In the genomic region with DNA sequence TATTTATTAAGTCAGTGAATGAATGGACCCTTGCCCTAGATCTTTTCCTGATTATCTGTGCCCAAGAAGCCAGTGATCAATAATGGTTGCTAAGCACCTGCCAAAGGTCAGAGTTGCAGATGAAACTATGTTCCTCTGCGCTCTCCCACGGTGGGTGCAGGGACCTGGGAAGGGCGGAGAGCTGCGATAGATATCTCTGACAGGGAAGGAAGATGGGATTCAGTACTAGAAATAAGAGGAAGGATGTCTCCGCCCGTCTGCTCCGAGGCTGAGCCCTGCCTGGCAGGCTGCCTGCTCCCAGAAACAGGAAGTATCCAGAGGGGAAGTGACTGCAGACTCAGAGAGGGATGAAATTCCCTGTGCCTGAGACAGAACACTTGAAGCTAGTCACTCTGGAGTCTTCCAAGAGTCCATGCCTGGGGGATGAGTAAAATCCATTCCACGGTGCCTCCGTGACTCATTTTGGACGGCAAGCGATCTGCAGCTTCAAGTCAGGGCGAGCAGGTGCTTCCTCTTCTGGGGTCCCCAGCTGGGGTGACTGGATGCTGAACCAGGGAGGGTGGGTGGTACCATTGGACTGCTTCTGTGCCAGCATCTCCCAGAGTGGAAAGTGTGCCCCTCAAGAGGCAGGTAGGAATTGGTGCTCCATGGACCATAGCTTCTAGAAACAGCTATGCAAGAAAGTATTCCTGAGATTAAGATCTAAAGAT, we compare ENCODE assay signal across 9 mouse cellular contexts. TPM values are rescaled to one million over a fixed set of nuclear protein-coding genes. Genes with fewer than 3 reads are reported as not detected.
DNase-seq lines count a peak whose midpoint lies in the region; ATAC-seq lines count a peak whose summit lies in the region.
"Had no signal": no experiment of that assay in that cellular context is flagged by ENCODE, and none has a peak within 500 bp of the region (broad histone marks: within the 10 kb centered on the region; RNA-seq: fewer than 3 reads in every experiment).

No protein-coding gene starts in this region.

- intact Hi-C loops in heart, postnatal 10 days (cut with DNase I), result loop anchor here (5.0 kb wide), 1 partner anchor 35 kb away; a partner anchor contains a TSS

- no peak overlapping the region for H3K27ac ChIP-seq in liver, embryonic 11.5 days (ENCODE audit: low read depth, low read length)
- peak overlapping the region; percentile 51; the same call in 1 of the 2 replicates for H3K27ac ChIP-seq in stomach, embryonic 15.5 days
- H3K27ac ChIP-seq: limb, embryonic 12.5 days had no signal

- no peak for ATAC-seq in liver, embryonic 11.5 days (replicated peaks; ENCODE audit: low FRiP score)
- no peak; the same call in 1 of the 2 replicates for ATAC-seq in stomach, embryonic 15.5 days (ENCODE audit: insufficient read depth, low FRiP score, low read depth)
- ATAC-seq in CD4-positive, CD25-positive, alpha-beta regulatory T cell, adult 4 months, result no peak

- 34% methylated on average over 12 of the region's 12 CpGs for WGBS in liver, embryonic 11.5 days
- 38% methylated on average over 12 of the region's 12 CpGs for WGBS in stomach, embryonic 15.5 days

- H3K4me3 ChIP-seq in liver, embryonic 11.5 days (ENCODE audit: low read depth, low read length), result no peak overlapping the region
- 0 out of 2 replicates have a peak overlapping the region, but pooled peaks have one; percentile 5 for H3K4me3 ChIP-seq in stomach, embryonic 15.5 days (replicated peaks)
- H3K4me3 ChIP-seq: limb, embryonic 12.5 days had no signal

- peak overlapping the region; percentile 10; the same call in 1 of the 2 replicates for H3K4me2 ChIP-seq in liver, embryonic 11.5 days
- H3K4me2 ChIP-seq in stomach, embryonic 15.5 days, result no peak overlapping the region
- H3K4me2 ChIP-seq: limb, embryonic 12.5 days had no signal

- H3K36me3 ChIP-seq in liver, embryonic 11.5 days (ENCODE audit: control insufficient read depth, insufficient read depth, low read length), result no peaks in the 10 kb centered on the region
- no peaks in the 10 kb centered on the region for H3K36me3 ChIP-seq in stomach, embryonic 15.5 days
- H3K36me3 ChIP-seq: limb, embryonic 12.5 days had no signal

- no peaks in the 10 kb centered on the region for H3K9me3 ChIP-seq in liver, embryonic 11.5 days (ENCODE audit: control insufficient read depth, low read length)
- no peaks in the 10 kb centered on the region for H3K9me3 ChIP-seq in stomach, embryonic 15.5 days
- H3K9me3 ChIP-seq: limb, embryonic 12.5 days had no signal

- H3K9ac ChIP-seq in liver, embryonic 11.5 days (ENCODE audit: low read depth, low read length), result no peak overlapping the region
- H3K9ac ChIP-seq in stomach, embryonic 15.5 days, result no peak overlapping the region
- H3K9ac ChIP-seq: limb, embryonic 12.5 days had no signal

- DNase-seq in ovary, postnatal 36 days (ENCODE audit: low spot score), result peak; percentile 49
- no peak for DNase-seq in ovary, postnatal 10 days (ENCODE audit: low spot score)
- DNase-seq in brain, adult 2 months (ENCODE audit: low read depth, low spot score), result peak; percentile 26
- DNase-seq in heart, postnatal 10 days, result peak; percentile 86 to 88
- no peak for DNase-seq in liver, embryonic 11.5 days (ENCODE audit: low spot score)
- DNase-seq in retina, postnatal 1 day, result no peak

- H3K27me3 ChIP-seq in liver, embryonic 11.5 days (replicated peaks; ENCODE audit: control insufficient read depth, insufficient read depth, low read length), result no peaks in the 10 kb centered on the region
- no peaks in the 10 kb centered on the region for H3K27me3 ChIP-seq in stomach, embryonic 15.5 days (replicated peaks)
- H3K27me3 ChIP-seq: limb, embryonic 12.5 days had no signal

- H3K4me1 ChIP-seq in liver, embryonic 11.5 days (replicated peaks; ENCODE audit: control insufficient read depth, insufficient read depth, low read length), result peaks cover 12% of the 10 kb centered on the region
- peaks cover 6% of the 10 kb centered on the region; the same call in 1 of the 2 replicates for H3K4me1 ChIP-seq in stomach, embryonic 15.5 days

RNA-seq across cellular contexts. Expression of a gene that starts 36.9 kb away (rescaled TPM):
- total RNA-seq in heart, postnatal 10 days (2021), result 10 to 100 TPM; 38.8 to 46.9 TPM
- polyA plus RNA-seq in liver, embryonic 11.5 days (2014; fragmentation: Nextera tagmentation; extraction: Ambion mirVana), result 8.7 and 9.6 TPM in 2 replicates
- polyA plus RNA-seq in stomach, embryonic 15.5 days (2015; fragmentation: Nextera tagmentation; extraction: Ambion mirVana), result 13.2 and 13.4 TPM in 2 replicates
- 10 to 100 TPM; 12.2 to 16.1 TPM for polyA plus RNA-seq in CD4-positive, CD25-positive, alpha-beta regulatory T cell, adult 4 months (2017; shearing (Covaris generic))

RNA-seq across cellular contexts. Expression of a gene that starts 41.9 kb away (rescaled TPM):
- total RNA-seq in heart, postnatal 10 days (2021), result 100 to 1,000 TPM; 104 to 112 TPM
- polyA plus RNA-seq in liver, embryonic 11.5 days (2014; fragmentation: Nextera tagmentation; extraction: Ambion mirVana), result 448 and 517 TPM in 2 replicates
- 259 and 365 TPM in 2 replicates for polyA plus RNA-seq in stomach, embryonic 15.5 days (2015; fragmentation: Nextera tagmentation; extraction: Ambion mirVana)
- polyA plus RNA-seq in CD4-positive, CD25-positive, alpha-beta regulatory T cell, adult 4 months (2017; shearing (Covaris generic)), result 100 to 1,000 TPM; 115 to 134 TPM

Comparison
In these comparisons a context has a peak if more than half of its experiments do, and no peak if none do; other contexts are left out.
1. DNase-seq: peak in ovary, postnatal 36 days (single experiment), brain, adult 2 months (single experiment) and heart, postnatal 10 days (2 of 2); none in ovary, postnatal 10 days (single experiment), liver, embryonic 11.5 days (single experiment) and retina, postnatal 1 day (single experiment).